Comparison of ENCODE assay signal across 8 mouse cellular contexts in genomic region chr5:21054472-21055070, GRCm38 (mm10). TPM values are rescaled to one million over a fixed set of nuclear protein-coding genes. Genes with fewer than 3 reads are reported as not detected.
DNase-seq lines count a peak whose midpoint lies in the region; ATAC-seq and TF ChIP-seq lines count a peak whose summit lies in the region.

No protein-coding gene starts in this region.

- H3K36me3 ChIP-seq in hindbrain, embryonic 10.5 days, result no peaks in the 10 kb centered on the region
- H3K36me3 ChIP-seq in lung, postnatal 0 days (ENCODE audit: insufficient read depth, low read length), result no peaks in the 10 kb centered on the region

- peak overlapping the region; percentile 58 for H3K4me2 ChIP-seq in lung, postnatal 0 days (replicated peaks; ENCODE audit: low read depth, low read length)

- TF ChIP-seq CTCF in lung, postnatal 0 days (IDR thresholded peaks at IDR 0.05), result peak; percentile 6; the same call in 1 of the 2 replicates

- WGBS in hindbrain, embryonic 10.5 days, result 1% methylated on average over 20 of the region's 20 CpGs
- 0% methylated on average over 20 of the region's 20 CpGs for WGBS in lung, postnatal 0 days

- H3K4me3 ChIP-seq in hindbrain, embryonic 10.5 days, result peak overlapping the region; percentile 88
- peak overlapping the region; percentile 99 for H3K4me3 ChIP-seq in lung, postnatal 0 days (ENCODE audit: low read depth, low read length)

- TF ChIP-seq EP300 in lung, postnatal 0 days (IDR thresholded peaks at IDR 0.05), result peak; percentile 81

- peaks cover 20% of the 10 kb centered on the region for H3K4me1 ChIP-seq in hindbrain, embryonic 10.5 days (replicated peaks)
- H3K4me1 ChIP-seq in lung, postnatal 0 days (ENCODE audit: insufficient read depth, low read depth, low read length), result peaks cover 7% of the 10 kb centered on the region; the same call in 1 of the 2 replicates

- peak; percentile 77 for DNase-seq in R1 (ENCODE audit: low read depth, low spot score)
- peak; percentile 59 for DNase-seq in cerebellum, adult 9-10 months
- DNase-seq in forelimb bud, embryonic 11.5 days (ENCODE audit: low read depth, low spot score), result peak; percentile 54
- DNase-seq in hindbrain, embryonic 10.5 days (ENCODE audit: low spot score), result peak; percentile 71
- peak; percentile 42 to 46 for DNase-seq in layer of hippocampus, adult 8-10 months (ENCODE audit: low spot score in 2 of 2)
- peak; percentile 95 for DNase-seq in lung, postnatal 0 days (ENCODE audit: low spot score)
- peak; percentile 70 for DNase-seq in ovary, postnatal 36 days (ENCODE audit: low spot score)
- peak; percentile 45 for DNase-seq in thymus, postnatal 36 days

- H3K9ac ChIP-seq in lung, postnatal 0 days (replicated peaks; ENCODE audit: low read depth), result peak overlapping the region; percentile 99

- no peaks in the 10 kb centered on the region for H3K9me3 ChIP-seq in hindbrain, embryonic 10.5 days
- H3K9me3 ChIP-seq in lung, postnatal 0 days (ENCODE audit: low read length), result no peaks in the 10 kb centered on the region

- H3K27me3 ChIP-seq in hindbrain, embryonic 10.5 days (ENCODE audit: insufficient read depth, poor library complexity, severe bottlenecking), result no peaks in the 10 kb centered on the region
- H3K27me3 ChIP-seq in lung, postnatal 0 days (replicated peaks; ENCODE audit: insufficient read depth, low read length), result no peaks in the 10 kb centered on the region

- ATAC-seq in lung, postnatal 0 days, result peak; percentile 32

- peak overlapping the region; percentile 99 for H3K27ac ChIP-seq in hindbrain, embryonic 10.5 days
- peak overlapping the region; percentile 100 for H3K27ac ChIP-seq in lung, postnatal 0 days (ENCODE audit: low read length)

RNA-seq across cellular contexts. Expression of gene Ptpn12, which starts 1.1 kb away (rescaled TPM):
- polyA plus RNA-seq in hindbrain, embryonic 10.5 days (2016; fragmentation: Nextera tagmentation; extraction: Ambion mirVana), result 22.2 and 26.4 TPM in 2 replicates
- total RNA-seq in layer of hippocampus, adult 8-10 months (2022), result 10 to 100 TPM; 36.3 to 42.8 (median 38.0) TPM
- 31.1 and 35.1 TPM in 2 replicates for polyA plus RNA-seq in lung, postnatal 0 days (2015; fragmentation: Nextera tagmentation; extraction: Ambion mirVana)

Comparison
In these comparisons a context has a peak if more than half of its experiments do, and no peak if none do; other contexts are left out.
1. Peak in every context shown above with its lines: DNase-seq, ATAC-seq, H3K4me3 ChIP-seq and H3K27ac ChIP-seq.
2. DNase-seq: peak in every context shown above with its lines; median percentile 95 in lung, postnatal 0 days; 77 in R1; 71 in hindbrain, embryonic 10.5 days; 70 in ovary, postnatal 36 days; 59 in cerebellum, adult 9-10 months; 54 in forelimb bud, embryonic 11.5 days; 45 in thymus, postnatal 36 days; 44 in layer of hippocampus, adult 8-10 months.